Mouse (Mus musculus) liver, adult 2 months (tissue): ENCODE data around the gene Anapc4.

ENCODE experiments used
- CTCF ChIP-seq: fragments of 200-500 bp; IDR thresholded peaks from 2 replicates; pipeline ENCODE4 v1.5.1; 2011; ENCODE audit warnings: low read depth, low read length, control low read depth
- POLR2A ChIP-seq: fragments of 200-500 bp; IDR thresholded peaks from 2 replicates; pipeline ENCODE4 v1.6.1; 2011; ENCODE audit warnings: low read length, control low read depth; ENCODE audit not compliant: insufficient read depth; ENCODE audit errors: extremely low read depth

GRCm38 (mm10) chr5:52864446-52864845 is 30.6 kb downstream of the Anapc4 start:
- TF ChIP-seq CTCF, result no peak
- TF ChIP-seq POLR2A, result no peak
